Mouse (Mus musculus) heart, adult 9 months (tissue): ENCODE measurements at regions not wholly inside any gene's neighbourhood (a gene's known extent, or its start where the extent isn't known, plus 50 kb on each side); places are given as distances from the start of the nearest gene placed in this dataset.

Experiments
- DNase-seq, 2 experiments: peaks; one replicate each; pipeline ENCODE4 v3.0.0; 2022; ENCODE audit warnings: low spot score in 2 of 2

- DNase-seq: no peak
Observed at GRCm38 (mm10) chr4:97283099-97283498, 100.1 kb upstream of the Gm10192 start.

- DNase-seq: peak; percentile 1 to 12
Observed at GRCm38 (mm10) chr4:97282643-97283042, 99.7 kb upstream of the Gm10192 start.

DNA sequence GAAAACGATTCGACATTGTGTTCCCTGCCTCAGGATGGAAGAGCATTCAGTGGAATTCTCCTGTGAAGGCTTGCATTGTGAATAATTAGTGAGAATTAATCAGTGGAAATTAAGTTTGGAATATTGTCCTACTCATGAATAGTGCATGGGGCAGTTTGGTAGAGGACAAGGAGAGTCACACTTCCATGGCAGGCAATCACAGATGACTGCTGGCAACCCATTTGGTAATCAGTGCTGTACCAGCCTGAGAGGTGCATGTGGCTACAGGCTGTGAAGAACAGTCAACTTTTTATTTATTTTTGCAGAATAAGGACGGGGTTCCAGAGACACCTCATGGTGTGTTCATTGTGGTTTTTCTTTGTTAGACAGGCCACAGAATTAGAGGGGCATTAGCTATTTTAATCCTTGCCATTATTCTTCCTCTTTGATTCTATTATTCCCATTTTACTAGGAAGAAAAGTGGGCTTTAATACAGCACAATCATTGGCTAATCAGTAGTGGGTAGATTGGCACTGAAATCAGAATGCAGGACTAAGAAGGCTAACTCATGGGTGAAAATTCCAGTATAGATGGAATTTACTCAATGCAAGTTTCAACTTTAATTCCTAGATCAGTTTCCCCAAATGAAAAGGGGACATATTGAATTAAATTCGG, 98.3 kb upstream of the Gm10192 start:
- no peak for DNase-seq

GRCm38 (mm10) chr4:97280712-97281111, 97.7 kb upstream of the Gm10192 start:
- no peak for DNase-seq

- DNase-seq: no peak
Observed at GRCm38 (mm10) chr4:97236945-97237344, 54.0 kb upstream of the Gm10192 start.

DNA sequence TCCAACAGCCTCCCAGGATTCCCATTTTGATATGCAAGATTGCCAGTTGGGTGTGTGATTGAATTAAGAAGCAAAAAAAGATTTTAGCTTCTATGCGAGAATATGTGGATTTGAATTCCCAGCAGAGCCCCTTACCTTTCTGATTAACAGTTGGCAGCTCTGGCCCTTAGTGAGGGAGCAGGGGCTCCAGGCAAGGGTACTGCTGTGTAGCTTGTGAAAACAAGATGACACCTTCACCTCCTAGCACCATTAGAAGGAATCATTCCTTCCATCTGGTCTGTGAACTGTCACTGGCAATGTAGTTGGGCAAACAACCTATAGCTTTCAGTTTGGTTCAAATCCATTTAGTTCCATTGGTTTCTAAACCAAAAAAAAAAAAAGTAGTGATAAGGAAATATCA, 53.4 kb upstream of the Gm10192 start:
- no peak for DNase-seq

GRCm38 (mm10) chr4:97235945-97236383, 53.0 kb upstream of the Gm10192 start:
- no peak for DNase-seq
